Mouse (Mus musculus) cortical plate, adult 2 months (tissue): ENCODE measurements around the gene Gm47985.

Experiments
- CTCF ChIP-seq: fragments of 200-500 bp; IDR thresholded peaks from 2 replicates; pipeline ENCODE4 v1.5.1; 2011; ENCODE audit warnings: mild to moderate bottlenecking, control low read depth, low read length; ENCODE audit not compliant: insufficient read depth; ENCODE audit errors: extremely low read depth
- POLR2A ChIP-seq: fragments of 200-500 bp; IDR thresholded peaks from 2 replicates; pipeline ENCODE4 v1.6.1; 2011; ENCODE audit warnings: mild to moderate bottlenecking, low read length, control low read depth; ENCODE audit not compliant: insufficient read depth; ENCODE audit errors: extremely low read depth

DNA sequence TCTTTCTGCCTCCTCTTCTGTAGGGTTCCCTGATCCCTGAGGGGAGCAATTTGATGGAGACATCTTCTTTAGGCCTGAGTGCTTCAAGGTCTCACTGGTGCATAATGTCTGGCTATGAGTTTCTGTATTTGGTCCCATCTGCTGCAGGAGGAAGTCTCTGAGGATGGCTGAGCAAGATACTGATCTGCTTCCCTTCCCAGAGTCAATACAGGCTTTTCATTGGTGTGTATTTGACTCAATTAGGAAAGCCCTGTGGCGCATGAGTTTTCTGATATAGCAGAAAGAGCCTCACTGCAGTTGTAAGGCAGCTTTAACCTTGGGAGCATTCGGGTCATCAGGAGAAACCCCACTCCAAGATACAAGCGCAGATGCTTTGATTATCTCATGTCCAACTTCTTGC is 26.2 kb upstream of the Gm47985 start:
- TF ChIP-seq POLR2A: no peak
- no peak for TF ChIP-seq CTCF
